Mouse (Mus musculus): Measurements from ENCODE around the gene Coa5. TPM values are rescaled to one million over a fixed set of nuclear protein-coding genes. Genes with fewer than 3 reads are reported as not detected.

Coa5 gene
- polyA plus RNA-seq (2015; fragmentation: Nextera tagmentation; extraction: Ambion mirVana), result 60.9 and 62.5 TPM in 2 replicates

- H3K36me3 ChIP-seq (ENCODE audit: control insufficient read depth, insufficient read depth, low read length), result peaks cover 34% of the 10 kb centered on the region
- peak; percentile 99 for ATAC-seq
- peak within 1 kb of the TSS; percentile 97 for H3K4me2 ChIP-seq (ENCODE audit: low read length)
- peak within 1 kb of the TSS; percentile 99 for H3K4me3 ChIP-seq (ENCODE audit: low read depth, low read length)
- H3K27ac ChIP-seq (ENCODE audit: low read length), result peak within 1 kb of the TSS; percentile 78
- peak within 1 kb of the TSS; percentile 91 for H3K9ac ChIP-seq (ENCODE audit: low read depth, low read length)
- peaks cover 31% of the 10 kb centered on the region for H3K4me1 ChIP-seq (ENCODE audit: control insufficient read depth, insufficient read depth, low read length)
- H3K9me3 ChIP-seq (replicated peaks; ENCODE audit: control insufficient read depth, low read length, poor library complexity, severe bottlenecking), result no peaks in the 10 kb centered on the region
- H3K27me3 ChIP-seq (ENCODE audit: control insufficient read depth, insufficient read depth, low read depth, low read length), result no peaks in the 10 kb centered on the region
- 2% methylated on average over 57 of the region's 57 CpGs for WGBS
These were observed at the start of gene Coa5, which contains the start of gene Unc50 for GRCm38 (mm10) chr1:37429366-37430296. Gene Coa5 (minus strand): TSS chr1:37430103. Gene Unc50 (plus strand): TSS chr1:37430139.

- no peaks in the 10 kb centered on the region for H3K9me3 ChIP-seq (replicated peaks; ENCODE audit: control insufficient read depth, low read length, poor library complexity, severe bottlenecking)
- no peak overlapping the region for H3K9ac ChIP-seq (ENCODE audit: low read depth, low read length)
- no peak overlapping the region for H3K4me2 ChIP-seq (ENCODE audit: low read length)
- 0 out of 2 replicates have a peak, but pooled peaks cover 2% of the 10 kb centered on the region for H3K4me1 ChIP-seq (ENCODE audit: control insufficient read depth, insufficient read depth, low read length)
- 72% methylated on average over 9 of the region's 9 CpGs for WGBS
- ATAC-seq, result no peak
- H3K27me3 ChIP-seq (ENCODE audit: control insufficient read depth, insufficient read depth, low read depth, low read length), result no peaks in the 10 kb centered on the region
- H3K4me3 ChIP-seq (ENCODE audit: low read depth, low read length), result no peak overlapping the region
- no peaks in the 10 kb centered on the region for H3K36me3 ChIP-seq (ENCODE audit: control insufficient read depth, insufficient read depth, low read length)
- no peak overlapping the region for H3K27ac ChIP-seq (ENCODE audit: low read length)
These were observed 49.2 kb upstream of the Coa5 start for GRCm38 (mm10) chr1:37479074-37479473.

GRCm38 (mm10) chr1:37478416-37478815 lies 48.5 kb upstream of the Coa5 start:
- 0 out of 2 replicates have a peak, but pooled peaks cover 2% of the 10 kb centered on the region for H3K4me1 ChIP-seq (ENCODE audit: control insufficient read depth, insufficient read depth, low read length)
- no peaks in the 10 kb centered on the region for H3K9me3 ChIP-seq (replicated peaks; ENCODE audit: control insufficient read depth, low read length, poor library complexity, severe bottlenecking)
- no peaks in the 10 kb centered on the region for H3K27me3 ChIP-seq (ENCODE audit: control insufficient read depth, insufficient read depth, low read depth, low read length)
- no peaks in the 10 kb centered on the region for H3K36me3 ChIP-seq (ENCODE audit: control insufficient read depth, insufficient read depth, low read length)
- H3K4me3 ChIP-seq (ENCODE audit: low read depth, low read length), result no peak overlapping the region
- no peak overlapping the region for H3K4me2 ChIP-seq (ENCODE audit: low read length)
- H3K27ac ChIP-seq (ENCODE audit: low read length), result no peak overlapping the region
- 69% methylated on average over 7 of the region's 7 CpGs for WGBS
- no peak overlapping the region for H3K9ac ChIP-seq (ENCODE audit: low read depth, low read length)
- ATAC-seq, result no peak

GRCm38 (mm10) chr1:37477928-37478327 lies 48.0 kb upstream of the Coa5 start:
- Histone ChIP-seq H3K4me3 (ENCODE audit: low read depth, low read length) (no peak overlapping the region), H3K27me3 (ENCODE audit: control insufficient read depth, insufficient read depth, low read depth, low read length) (no peaks in the 10 kb centered on the region), H3K9me3 (replicated peaks; ENCODE audit: control insufficient read depth, low read length, poor library complexity, severe bottlenecking) (no peaks in the 10 kb centered on the region), H3K36me3 (ENCODE audit: control insufficient read depth, insufficient read depth, low read length) (no peaks in the 10 kb centered on the region), H3K9ac (ENCODE audit: low read depth, low read length) (no peak overlapping the region), H3K4me1 (ENCODE audit: control insufficient read depth, insufficient read depth, low read length) (0 out of 2 replicates have a peak, but pooled peaks cover 2% of the 10 kb centered on the region), H3K4me2 (ENCODE audit: low read length) (no peak overlapping the region), H3K27ac (ENCODE audit: low read length) (no peak overlapping the region)
- no peak for ATAC-seq
- 76% methylated on average over 5 of the region's 5 CpGs for WGBS

- no peaks in the 10 kb centered on the region for H3K36me3 ChIP-seq (ENCODE audit: control insufficient read depth, insufficient read depth, low read length)
- no peak for ATAC-seq
- no peak overlapping the region for H3K27ac ChIP-seq (ENCODE audit: low read length)
- H3K9ac ChIP-seq (ENCODE audit: low read depth, low read length), result no peak overlapping the region
- WGBS, result 94% methylated on average over 5 of the region's 5 CpGs
- H3K4me3 ChIP-seq (ENCODE audit: low read depth, low read length), result no peak overlapping the region
- no peaks in the 10 kb centered on the region for H3K9me3 ChIP-seq (replicated peaks; ENCODE audit: control insufficient read depth, low read length, poor library complexity, severe bottlenecking)
- no peak overlapping the region for H3K4me2 ChIP-seq (ENCODE audit: low read length)
- no peaks in the 10 kb centered on the region for H3K27me3 ChIP-seq (ENCODE audit: control insufficient read depth, insufficient read depth, low read depth, low read length)
- 0 out of 2 replicates have a peak, but pooled peaks cover 2% of the 10 kb centered on the region for H3K4me1 ChIP-seq (ENCODE audit: control insufficient read depth, insufficient read depth, low read length)
These were observed 47.3 kb upstream of the Coa5 start for GRCm38 (mm10) chr1:37477250-37477649.

GRCm38 (mm10) chr1:37475312-37475711 lies 45.4 kb upstream of the Coa5 start:
- 89% methylated on average over 3 of the region's 3 CpGs for WGBS
- Histone ChIP-seq H3K9me3 (replicated peaks; ENCODE audit: control insufficient read depth, low read length, poor library complexity, severe bottlenecking) (no peaks in the 10 kb centered on the region), H3K4me2 (ENCODE audit: low read length) (no peak overlapping the region), H3K27me3 (ENCODE audit: control insufficient read depth, insufficient read depth, low read depth, low read length) (no peaks in the 10 kb centered on the region), H3K9ac (ENCODE audit: low read depth, low read length) (no peak overlapping the region), H3K4me1 (ENCODE audit: control insufficient read depth, insufficient read depth, low read length) (0 out of 2 replicates have a peak, but pooled peaks cover 2% of the 10 kb centered on the region), H3K36me3 (ENCODE audit: control insufficient read depth, insufficient read depth, low read length) (no peaks in the 10 kb centered on the region), H3K4me3 (ENCODE audit: low read depth, low read length) (no peak overlapping the region), H3K27ac (ENCODE audit: low read length) (no peak overlapping the region)
- no peak for ATAC-seq

- no peaks in the 10 kb centered on the region for H3K36me3 ChIP-seq (ENCODE audit: control insufficient read depth, insufficient read depth, low read length)
- 95% methylated on average over 6 of the region's 6 CpGs for whole genome bisulfite sequencing
These were observed 44.8 kb upstream of the Coa5 start for GRCm38 (mm10) chr1:37474634-37475190.

GRCm38 (mm10) chr1:37474046-37474445 lies 44.1 kb upstream of the Coa5 start:
- 79% methylated on average over 8 of the region's 8 CpGs for WGBS
- H3K27ac ChIP-seq (ENCODE audit: low read length), result no peak overlapping the region
- no peak overlapping the region for H3K4me2 ChIP-seq (ENCODE audit: low read length)
- no peaks in the 10 kb centered on the region for H3K9me3 ChIP-seq (replicated peaks; ENCODE audit: control insufficient read depth, low read length, poor library complexity, severe bottlenecking)
- no peaks in the 10 kb centered on the region for H3K27me3 ChIP-seq (ENCODE audit: control insufficient read depth, insufficient read depth, low read depth, low read length)
- 0 out of 2 replicates have a peak, but pooled peaks cover 2% of the 10 kb centered on the region for H3K4me1 ChIP-seq (ENCODE audit: control insufficient read depth, insufficient read depth, low read length)
- no peak for ATAC-seq
- no peaks in the 10 kb centered on the region for H3K36me3 ChIP-seq (ENCODE audit: control insufficient read depth, insufficient read depth, low read length)
- H3K4me3 ChIP-seq (ENCODE audit: low read depth, low read length), result no peak overlapping the region
- no peak overlapping the region for H3K9ac ChIP-seq (ENCODE audit: low read depth, low read length)

More at GRCm38 (mm10) chr1:37474634-37475190, 44.8 kb upstream of the Coa5 start:
- no peak overlapping the region for H3K4me2 ChIP-seq (ENCODE audit: low read length)
- H3K27me3 ChIP-seq (ENCODE audit: control insufficient read depth, insufficient read depth, low read depth, low read length), result no peaks in the 10 kb centered on the region
- ATAC-seq, result no peak
- H3K9me3 ChIP-seq (replicated peaks; ENCODE audit: control insufficient read depth, low read length, poor library complexity, severe bottlenecking), result no peaks in the 10 kb centered on the region
- H3K4me1 ChIP-seq (ENCODE audit: control insufficient read depth, insufficient read depth, low read length), result 0 out of 2 replicates have a peak, but pooled peaks cover 2% of the 10 kb centered on the region
- H3K4me3 ChIP-seq (ENCODE audit: low read depth, low read length), result no peak overlapping the region
- H3K9ac ChIP-seq (ENCODE audit: low read depth, low read length), result no peak overlapping the region
- H3K27ac ChIP-seq (ENCODE audit: low read length), result no peak overlapping the region

GRCm38 (mm10) chr1:37473251-37473650 lies 43.3 kb upstream of the Coa5 start:
- no peaks in the 10 kb centered on the region for H3K9me3 ChIP-seq (replicated peaks; ENCODE audit: control insufficient read depth, low read length, poor library complexity, severe bottlenecking)
- no peaks in the 10 kb centered on the region for H3K36me3 ChIP-seq (ENCODE audit: control insufficient read depth, insufficient read depth, low read length)
- H3K4me3 ChIP-seq (ENCODE audit: low read depth, low read length), result no peak overlapping the region
- no peaks in the 10 kb centered on the region for H3K4me1 ChIP-seq (ENCODE audit: control insufficient read depth, insufficient read depth, low read length)
- no peak for ATAC-seq
- 90% methylated on average over 10 of the region's 10 CpGs for WGBS
- H3K9ac ChIP-seq (ENCODE audit: low read depth, low read length), result no peak overlapping the region
- no peaks in the 10 kb centered on the region for H3K27me3 ChIP-seq (ENCODE audit: control insufficient read depth, insufficient read depth, low read depth, low read length)
- no peak overlapping the region for H3K27ac ChIP-seq (ENCODE audit: low read length)
- H3K4me2 ChIP-seq (ENCODE audit: low read length), result no peak overlapping the region

Measured in midbrain, embryonic 16.5 days (tissue).